Mouse (Mus musculus): ENCODE results near the gene Dennd4b. TPM values are rescaled to one million over a fixed set of nuclear protein-coding genes. Genes with fewer than 3 reads are reported as not detected.
A peak's percentile ranks its signal among the peaks of the same experiment; 100 is the strongest.

Dennd4b gene
- polyA plus RNA-seq, 1 experiment from 2014 or later = 4.5 TPM

DNA sequence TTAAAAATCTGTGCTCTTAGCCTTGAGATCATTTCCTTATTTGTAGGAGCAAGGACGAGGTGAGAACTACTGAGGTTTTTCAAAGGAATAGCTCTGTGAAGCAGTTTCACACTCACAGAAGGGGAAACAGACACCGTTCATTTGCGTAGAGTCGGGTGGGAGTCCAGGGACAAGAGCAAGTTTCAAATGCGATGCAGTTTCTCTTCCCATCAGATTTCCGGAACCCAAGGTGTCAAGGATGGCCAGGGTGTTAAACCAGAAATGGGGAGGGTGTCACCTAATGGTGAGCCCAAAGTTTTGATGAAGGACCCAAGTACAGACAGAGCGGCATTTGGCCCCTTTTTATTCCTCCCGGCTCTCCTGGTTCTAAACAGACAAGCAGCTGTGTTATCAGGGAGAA is 33.9 kb upstream of the Dennd4b start:
- no peak overlapping the region for H3K27ac ChIP-seq (ENCODE audit: low read depth, low read length)
- DNase-seq (ENCODE audit: low spot score) = no peak
- ATAC-seq (ENCODE audit: low FRiP score) = no peak
- peak overlapping the region; percentile 80; the same call in 1 of the 2 replicates for H3K9ac ChIP-seq (ENCODE audit: low read depth, low read length)
- H3K9me3 ChIP-seq (ENCODE audit: control insufficient read depth, low read length) = no peaks in the 10 kb centered on the region
- H3K4me3 ChIP-seq (ENCODE audit: low read depth, low read length) = peak overlapping the region; percentile 79
- H3K36me3 ChIP-seq (ENCODE audit: control insufficient read depth, insufficient read depth, low read length) = peaks cover 3% of the 10 kb centered on the region; the same call in 1 of the 2 replicates
- H3K4me1 ChIP-seq (replicated peaks; ENCODE audit: control insufficient read depth, insufficient read depth, low read length) = no peaks in the 10 kb centered on the region
- H3K27me3 ChIP-seq (ENCODE audit: control insufficient read depth, insufficient read depth, low read length) = no peaks in the 10 kb centered on the region
- 16% methylated on average over 8 of the region's 8 CpGs for WGBS
- H3K4me2 ChIP-seq (replicated peaks; ENCODE audit: low read depth, low read length) = peak overlapping the region; percentile 78

DNA sequence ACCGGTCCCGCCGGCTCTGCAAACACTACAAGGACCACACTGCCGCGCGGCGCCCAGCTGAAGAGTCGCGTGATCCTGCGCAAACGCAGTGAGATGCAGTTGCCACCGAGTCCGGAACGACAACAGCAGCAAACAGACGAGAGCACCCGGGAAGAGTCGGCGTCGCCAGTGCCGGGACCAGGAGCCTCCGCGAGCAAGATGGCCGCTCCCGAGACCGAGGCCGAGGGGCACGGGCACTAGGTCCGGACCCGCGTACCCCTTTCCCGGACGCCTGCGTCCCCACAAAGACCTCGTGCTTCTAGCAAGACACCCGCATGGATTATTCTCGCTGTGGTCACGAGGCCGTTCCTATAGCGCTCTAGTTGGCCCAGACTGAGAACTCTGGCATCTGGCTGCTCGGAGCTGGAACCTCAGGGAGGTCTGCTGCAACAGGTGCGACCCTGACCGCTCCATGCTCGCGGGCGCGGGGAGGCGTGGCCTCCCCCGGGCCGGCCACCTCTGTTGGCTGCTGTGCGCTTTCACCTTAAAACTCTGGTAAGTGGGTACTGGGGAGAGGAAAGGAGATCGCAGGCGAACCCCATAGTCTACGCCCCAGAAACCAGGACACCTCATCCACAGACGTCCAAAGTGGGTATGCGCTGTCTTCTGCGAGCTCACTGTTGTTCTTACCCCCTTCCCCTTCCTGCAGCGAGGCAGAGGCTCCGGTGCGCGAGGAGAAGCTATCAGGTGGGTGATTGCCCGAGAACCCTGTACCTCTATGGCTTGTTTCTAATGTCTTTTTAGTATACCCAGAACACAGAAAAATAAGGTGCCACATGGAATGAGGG is 33.3 kb upstream of the Dennd4b start, which contains the start of gene Jtb:
Jtb (plus strand) TSS at position 91 of the 827 bp plus-strand sequence.
- peak; percentile 91 for DNase-seq (ENCODE audit: low spot score)
- Histone ChIP-seq H3K4me2 (replicated peaks; ENCODE audit: low read depth, low read length) (peak within 1 kb of the TSS; percentile 78), H3K4me1 (replicated peaks; ENCODE audit: control insufficient read depth, insufficient read depth, low read length) (no peaks in the 10 kb centered on the region), H3K27ac (ENCODE audit: low read depth, low read length) (peak within 1 kb of the TSS; percentile 77), H3K4me3 (ENCODE audit: low read depth, low read length) (peak within 1 kb of the TSS; percentile 79), H3K9ac (ENCODE audit: low read depth, low read length) (peak within 1 kb of the TSS; percentile 80), H3K27me3 (ENCODE audit: control insufficient read depth, insufficient read depth, low read length) (no peaks in the 10 kb centered on the region), H3K36me3 (ENCODE audit: control insufficient read depth, insufficient read depth, low read length) (peaks cover 3% of the 10 kb centered on the region; the same call in 1 of the 2 replicates), H3K9me3 (ENCODE audit: control insufficient read depth, low read length) (no peaks in the 10 kb centered on the region)
- under 1% methylated on average over 60 of the region's 61 CpGs for WGBS
- peak; percentile 98 for ATAC-seq (ENCODE audit: low FRiP score)

DNA sequence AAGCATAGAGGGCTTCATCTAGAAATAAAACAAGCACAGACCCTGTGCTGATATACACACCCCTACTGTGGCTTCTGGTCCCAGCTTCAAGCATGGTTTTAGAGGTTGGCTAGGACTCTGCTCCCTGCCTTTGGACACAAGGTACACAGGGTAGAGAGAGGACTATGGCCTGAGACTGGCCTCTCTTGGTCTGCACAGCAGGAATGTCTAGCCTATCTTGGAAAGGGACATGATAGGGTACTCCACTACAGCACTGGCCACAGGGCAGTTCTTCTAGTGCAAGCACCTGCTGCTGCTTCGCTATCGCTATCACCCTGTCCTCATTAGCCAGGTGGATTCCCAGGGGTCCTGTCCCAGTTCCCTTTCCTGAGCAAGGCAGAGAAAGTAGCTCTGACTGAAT is 23.7 kb upstream of the Dennd4b start:
- no peaks in the 10 kb centered on the region for H3K4me1 ChIP-seq (replicated peaks; ENCODE audit: control insufficient read depth, insufficient read depth, low read length)
- WGBS = 87% methylated on average over 2 of the region's 2 CpGs
- no peak for ATAC-seq (ENCODE audit: low FRiP score)
- no peak overlapping the region for H3K27ac ChIP-seq (ENCODE audit: low read depth, low read length)
- no peaks in the 10 kb centered on the region for H3K9me3 ChIP-seq (ENCODE audit: control insufficient read depth, low read length)
- no peak overlapping the region for H3K9ac ChIP-seq (ENCODE audit: low read depth, low read length)
- H3K4me2 ChIP-seq (replicated peaks; ENCODE audit: low read depth, low read length) = no peak overlapping the region
- no peak overlapping the region for H3K4me3 ChIP-seq (ENCODE audit: low read depth, low read length)
- no peaks in the 10 kb centered on the region for H3K27me3 ChIP-seq (ENCODE audit: control insufficient read depth, insufficient read depth, low read length)
- DNase-seq (ENCODE audit: low spot score) = no peak
- H3K36me3 ChIP-seq (ENCODE audit: control insufficient read depth, insufficient read depth, low read length) = no peaks in the 10 kb centered on the region

DNA sequence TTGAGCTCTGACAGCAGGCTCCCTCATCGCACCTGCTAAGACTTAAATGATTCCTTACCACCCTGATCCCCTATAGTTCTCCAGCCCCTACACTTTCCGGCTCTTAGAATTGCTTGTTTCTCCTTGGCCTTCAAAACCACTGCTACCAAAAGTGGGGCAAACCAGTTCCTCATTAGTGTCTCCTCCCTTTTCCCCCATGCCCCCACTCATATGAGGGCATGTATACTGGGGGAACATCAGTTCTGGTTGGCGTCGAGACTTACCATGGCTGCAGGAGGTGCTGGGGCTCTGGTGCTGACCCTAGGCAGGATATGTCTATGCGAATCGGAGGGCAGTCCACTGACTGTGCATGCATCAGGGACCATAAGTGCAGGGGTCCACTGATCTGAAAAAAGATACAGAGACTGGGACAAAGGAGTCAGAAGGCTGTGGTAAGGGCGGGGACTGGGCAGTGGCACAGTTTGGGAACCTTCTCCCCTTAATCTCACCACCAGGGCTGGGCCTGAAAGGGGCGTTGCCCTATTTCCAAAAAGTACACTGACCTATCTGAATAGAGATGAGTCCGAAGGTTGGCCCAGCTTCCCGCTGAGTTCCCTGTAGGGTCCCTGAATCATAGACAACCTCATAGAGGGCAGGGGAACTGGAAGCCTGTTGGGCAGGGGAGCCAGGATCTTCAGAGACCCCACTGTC is 23.2 kb upstream of the Dennd4b start:
- H3K27ac ChIP-seq (ENCODE audit: low read depth, low read length) = no peak overlapping the region
- 86% methylated on average over 10 of the region's 10 CpGs for WGBS
- DNase-seq (ENCODE audit: low spot score) (no peak), ATAC-seq (ENCODE audit: low FRiP score) (no peak)
- H3K4me2 ChIP-seq (replicated peaks; ENCODE audit: low read depth, low read length) = no peak overlapping the region
- H3K9ac ChIP-seq (ENCODE audit: low read depth, low read length) = no peak overlapping the region
- H3K36me3 ChIP-seq (ENCODE audit: control insufficient read depth, insufficient read depth, low read length) = no peaks in the 10 kb centered on the region
- H3K27me3 ChIP-seq (ENCODE audit: control insufficient read depth, insufficient read depth, low read length) = no peaks in the 10 kb centered on the region
- no peak overlapping the region for H3K4me3 ChIP-seq (ENCODE audit: low read depth, low read length)
- H3K9me3 ChIP-seq (ENCODE audit: control insufficient read depth, low read length) = no peaks in the 10 kb centered on the region
- no peaks in the 10 kb centered on the region for H3K4me1 ChIP-seq (replicated peaks; ENCODE audit: control insufficient read depth, insufficient read depth, low read length)

DNA sequence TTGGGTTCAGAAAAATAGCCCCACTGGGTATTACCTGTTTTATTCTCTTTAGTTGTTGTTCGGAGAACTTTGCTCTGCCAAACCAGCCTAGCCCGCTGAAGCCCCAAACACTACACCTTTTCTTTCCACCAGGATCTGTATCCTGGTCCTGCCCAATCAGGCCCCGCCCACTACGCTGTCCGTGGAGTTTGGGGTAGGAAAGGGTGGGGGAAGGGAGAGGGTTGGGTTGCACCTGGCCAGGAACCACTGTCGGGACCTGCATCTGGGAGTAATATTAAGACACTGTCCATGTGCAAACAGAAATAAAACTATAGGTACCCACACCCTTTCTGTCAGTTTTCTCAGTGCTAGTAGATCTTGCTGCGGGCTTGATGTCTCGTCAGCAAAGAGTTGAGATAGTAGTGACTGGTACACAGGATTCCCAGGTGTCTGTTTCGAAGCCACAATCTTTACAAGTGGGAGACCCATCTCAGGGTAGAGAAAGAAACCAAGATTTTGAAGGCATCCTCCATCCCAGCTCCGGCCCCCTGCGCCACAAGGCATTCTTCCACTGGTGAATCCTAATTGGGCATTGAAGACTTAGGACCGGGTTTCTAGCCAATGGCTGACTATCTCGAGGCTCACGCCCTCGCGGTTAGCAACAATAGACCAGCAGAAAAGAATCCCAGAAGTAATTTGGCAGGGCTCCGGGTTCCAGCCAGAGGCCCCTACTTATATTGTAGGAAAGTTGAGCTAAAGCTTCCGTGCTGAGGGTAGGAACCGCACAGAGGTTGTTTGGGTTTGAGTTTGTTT is 21.8 kb upstream of the Dennd4b start, which contains the start of gene Creb3l4:
Creb3l4 (minus strand) TSS at position 529 of the 792 bp plus-strand sequence.
- peak within 1 kb of the TSS; percentile 16 for H3K9ac ChIP-seq (ENCODE audit: low read depth, low read length)
- H3K27ac ChIP-seq (ENCODE audit: low read depth, low read length) = no peak within 1 kb of the TSS
- WGBS = 3% methylated on average over 19 of the region's 19 CpGs
- H3K4me3 ChIP-seq (ENCODE audit: low read depth, low read length) = peak within 1 kb of the TSS; percentile 25
- peak within 1 kb of the TSS; percentile 49 for H3K4me2 ChIP-seq (replicated peaks; ENCODE audit: low read depth, low read length)
- no peaks in the 10 kb centered on the region for H3K9me3 ChIP-seq (ENCODE audit: control insufficient read depth, low read length)
- H3K4me1 ChIP-seq (replicated peaks; ENCODE audit: control insufficient read depth, insufficient read depth, low read length) = peaks cover 3% of the 10 kb centered on the region; the same call in 1 of the 2 replicates
- ATAC-seq (ENCODE audit: low FRiP score) (peak; percentile 63), DNase-seq (ENCODE audit: low spot score) (peak; percentile 75)
- H3K36me3 ChIP-seq (ENCODE audit: control insufficient read depth, insufficient read depth, low read length) = no peaks in the 10 kb centered on the region
- no peaks in the 10 kb centered on the region for H3K27me3 ChIP-seq (ENCODE audit: control insufficient read depth, insufficient read depth, low read length)

DNA sequence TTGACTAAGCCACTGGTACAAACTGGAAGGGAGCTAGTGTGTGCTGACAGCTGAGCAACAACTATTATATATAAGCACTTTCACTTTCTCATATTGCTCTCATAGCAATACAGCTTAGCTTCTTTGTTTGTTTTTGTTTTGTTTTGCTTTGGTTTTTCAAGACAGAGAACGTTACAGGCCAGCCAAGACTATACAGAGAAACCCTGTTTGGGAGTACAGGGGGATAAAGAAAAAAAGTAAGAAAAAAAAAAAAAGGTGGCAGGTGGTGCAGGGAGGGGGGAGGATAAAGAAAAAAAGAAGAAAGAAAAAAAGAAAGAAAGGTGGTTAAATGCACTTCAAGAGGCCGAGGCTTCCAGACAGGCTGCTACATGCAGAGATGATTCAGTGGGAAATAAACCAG is 19.6 kb upstream of the Dennd4b start:
- Histone ChIP-seq H3K9ac (ENCODE audit: low read depth, low read length) (no peak overlapping the region), H3K4me2 (replicated peaks; ENCODE audit: low read depth, low read length) (no peak overlapping the region), H3K27me3 (ENCODE audit: control insufficient read depth, insufficient read depth, low read length) (no peaks in the 10 kb centered on the region), H3K9me3 (ENCODE audit: control insufficient read depth, low read length) (no peaks in the 10 kb centered on the region), H3K36me3 (ENCODE audit: control insufficient read depth, insufficient read depth, low read length) (no peaks in the 10 kb centered on the region), H3K27ac (ENCODE audit: low read depth, low read length) (no peak overlapping the region), H3K4me3 (ENCODE audit: low read depth, low read length) (no peak overlapping the region), H3K4me1 (replicated peaks; ENCODE audit: control insufficient read depth, insufficient read depth, low read length) (peaks cover 6% of the 10 kb centered on the region; the same call in 1 of the 2 replicates)
- DNase-seq (ENCODE audit: low spot score) = no peak
- ATAC-seq (ENCODE audit: low FRiP score) = no peak
- 76% methylated on average over 2 of the region's 2 CpGs for WGBS

DNA sequence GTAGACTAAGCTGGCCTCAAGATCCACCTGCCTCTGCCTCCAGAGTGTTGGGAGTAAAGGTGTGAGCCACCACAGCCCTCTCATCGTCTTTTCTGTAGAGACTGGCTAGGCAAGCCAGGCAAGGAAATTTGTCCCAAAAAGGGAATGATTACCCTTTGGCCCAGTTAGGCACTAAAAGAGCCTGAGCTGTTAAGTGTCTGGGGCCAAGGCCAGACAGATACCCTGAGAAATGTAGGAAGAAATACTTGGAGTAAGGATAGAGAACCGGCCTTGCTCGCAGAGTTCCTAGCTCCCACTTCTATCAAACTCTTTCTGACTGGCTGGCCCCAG is 17.4 kb upstream of the Dennd4b start:
- DNase-seq (ENCODE audit: low spot score) (no peak), ATAC-seq (ENCODE audit: low FRiP score) (peak; percentile 41; the same call in 1 of the 2 replicates)
- H3K4me3 ChIP-seq (ENCODE audit: low read depth, low read length) = peak overlapping the region; percentile 58
- peaks cover 6% of the 10 kb centered on the region; the same call in 1 of the 2 replicates for H3K4me1 ChIP-seq (replicated peaks; ENCODE audit: control insufficient read depth, insufficient read depth, low read length)
- H3K9me3 ChIP-seq (ENCODE audit: control insufficient read depth, low read length) = no peaks in the 10 kb centered on the region
- H3K27ac ChIP-seq (ENCODE audit: low read depth, low read length) = peak overlapping the region; percentile 70
- H3K36me3 ChIP-seq (ENCODE audit: control insufficient read depth, insufficient read depth, low read length) = no peaks in the 10 kb centered on the region
- no peaks in the 10 kb centered on the region for H3K27me3 ChIP-seq (ENCODE audit: control insufficient read depth, insufficient read depth, low read length)
- H3K9ac ChIP-seq (ENCODE audit: low read depth, low read length) = peak overlapping the region; percentile 63
- WGBS = 1% methylated on average over 3 of the region's 3 CpGs
- peak overlapping the region; percentile 70 for H3K4me2 ChIP-seq (replicated peaks; ENCODE audit: low read depth, low read length)

DNA sequence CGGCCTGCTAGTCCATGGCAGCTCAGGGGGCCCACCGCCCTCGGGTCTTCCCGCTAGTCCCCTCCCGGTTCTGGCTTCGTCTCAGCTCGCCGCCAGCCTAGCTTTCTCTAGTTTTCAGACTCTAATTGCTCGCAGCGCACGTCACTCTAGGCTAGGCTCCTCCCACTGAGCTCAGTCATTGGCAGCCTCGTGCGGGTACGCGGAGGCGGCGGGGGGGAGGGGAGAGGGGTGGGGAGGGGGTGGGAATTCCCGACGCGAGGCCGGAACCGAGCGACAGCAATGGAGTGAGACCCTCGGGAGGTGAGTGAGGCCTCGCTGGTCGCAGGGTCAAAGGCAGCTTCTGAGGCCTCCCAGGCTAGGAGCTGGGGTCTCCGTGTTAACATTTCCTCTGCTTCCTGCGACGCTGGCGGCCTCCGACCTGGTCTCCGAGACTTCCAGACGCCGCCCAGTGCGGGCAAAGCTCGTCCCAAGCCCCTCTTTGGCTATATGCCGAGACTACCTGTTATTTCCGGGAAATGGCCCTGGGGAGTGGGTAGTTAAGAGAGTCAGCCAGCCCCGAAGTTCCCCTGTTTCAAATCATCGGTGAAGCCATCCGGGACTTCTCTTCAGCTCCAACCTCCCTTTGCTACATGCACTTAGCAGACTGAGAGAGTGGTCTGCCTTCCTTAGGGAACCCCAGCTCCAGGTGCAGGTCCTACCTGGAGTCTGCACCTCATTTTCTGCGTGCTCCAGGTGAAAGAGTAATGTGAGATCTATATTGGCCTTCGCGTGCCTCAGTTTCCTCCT is 16.8 kb upstream of the Dennd4b start, which contains the start of gene Slc39a1:
Slc39a1 (plus strand) TSS at position 213 of the 786 bp plus-strand sequence.
- Histone ChIP-seq H3K27me3 (ENCODE audit: control insufficient read depth, insufficient read depth, low read length) (no peaks in the 10 kb centered on the region), H3K27ac (ENCODE audit: low read depth, low read length) (peak within 1 kb of the TSS; percentile 70), H3K36me3 (ENCODE audit: control insufficient read depth, insufficient read depth, low read length) (no peaks in the 10 kb centered on the region), H3K4me3 (ENCODE audit: low read depth, low read length) (peak within 1 kb of the TSS; percentile 58), H3K9me3 (ENCODE audit: control insufficient read depth, low read length) (no peaks in the 10 kb centered on the region), H3K4me2 (replicated peaks; ENCODE audit: low read depth, low read length) (peak within 1 kb of the TSS; percentile 70), H3K9ac (ENCODE audit: low read depth, low read length) (peak within 1 kb of the TSS; percentile 76), H3K4me1 (replicated peaks; ENCODE audit: control insufficient read depth, insufficient read depth, low read length) (peaks cover 6% of the 10 kb centered on the region; the same call in 1 of the 2 replicates)
- peak; percentile 96 for ATAC-seq (ENCODE audit: low FRiP score)
- DNase-seq (ENCODE audit: low spot score) = peak; percentile 95
- WGBS = 0% methylated on average over 36 of the region's 44 CpGs
